Mouse (Mus musculus): ENCODE measurements around the gene Atxn1. TPM values are rescaled to one million over a fixed set of nuclear protein-coding genes. Genes with fewer than 3 reads are reported as not detected.

Gene Atxn1
- total and polyA plus RNA-seq, 2 experiments from 2014 or later = 8.6 to 44.6 TPM

DNA sequence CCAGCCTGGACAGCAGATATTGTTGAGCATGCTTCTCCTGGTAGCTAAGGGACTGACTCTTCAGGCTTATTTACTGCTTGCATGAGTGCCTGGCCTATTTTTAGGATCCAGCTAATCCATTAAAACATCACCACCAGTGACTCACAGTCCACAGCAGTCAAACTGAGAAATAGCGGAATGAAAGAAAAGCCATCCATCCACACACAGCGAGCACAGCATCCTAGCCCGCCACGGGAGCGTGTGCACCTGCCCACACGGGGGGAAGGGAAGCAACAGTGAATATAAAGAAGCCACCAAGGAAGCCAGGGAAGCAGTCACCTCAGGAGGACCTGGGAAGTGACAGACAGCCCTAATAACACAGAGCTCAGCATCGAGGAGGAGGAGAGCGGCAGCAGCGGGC, 402.8 kb downstream of the Atxn1 start:
- TF ChIP-seq CTCF (IDR thresholded peaks at IDR 0.05; ENCODE audit: low read depth) = no peak
- Histone ChIP-seq H3K27ac (no peak overlapping the region), H3K4me1 (ENCODE audit: insufficient read depth, low read length) (no peaks in the 10 kb centered on the region), H3K36me3 (ENCODE audit: insufficient read depth, low read length) (0 out of 2 replicates have a peak, but pooled peaks cover 6% of the 10 kb centered on the region), H3K4me2 (ENCODE audit: low read depth, low read length) (no peak overlapping the region), H3K9me3 (ENCODE audit: low read length) (no peaks in the 10 kb centered on the region), H3K27me3 (ENCODE audit: insufficient read depth, low read length) (no peaks in the 10 kb centered on the region), H3K9ac (replicated peaks; ENCODE audit: low read length) (no peak overlapping the region), H3K4me3 (ENCODE audit: low read length) (no peak overlapping the region)
- DNase-seq (ENCODE audit: low spot score) = no peak
- WGBS = 73% methylated on average over 9 of the region's 9 CpGs
- no peak; the same call in 1 of the 2 replicates for ATAC-seq

DNA sequence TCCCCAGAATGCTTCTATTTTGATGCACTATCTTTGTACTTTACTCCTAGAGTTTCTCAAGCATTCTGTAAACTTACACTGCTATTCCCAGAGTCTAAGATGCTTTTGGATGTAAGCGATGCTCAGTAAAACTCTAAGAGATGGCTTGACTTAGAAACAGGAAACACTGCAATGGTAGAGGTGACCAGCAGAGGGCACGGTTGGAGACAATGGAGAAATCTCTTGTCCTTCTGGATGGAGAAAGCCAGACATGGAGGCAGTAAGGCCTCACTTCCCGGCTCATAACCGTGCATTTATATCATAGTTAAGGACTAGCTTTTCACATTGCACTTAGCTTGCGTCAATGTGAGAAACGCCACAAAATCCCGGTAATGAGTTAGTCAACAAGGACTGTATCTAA, 404.3 kb downstream of the Atxn1 start:
- no peaks in the 10 kb centered on the region for H3K9me3 ChIP-seq (ENCODE audit: low read length)
- H3K27me3 ChIP-seq (ENCODE audit: insufficient read depth, low read length) = no peaks in the 10 kb centered on the region
- DNase-seq (ENCODE audit: low spot score) (peak; percentile 55), ATAC-seq (no peak)
- no peaks in the 10 kb centered on the region for H3K36me3 ChIP-seq (ENCODE audit: insufficient read depth, low read length)
- WGBS = 77% methylated on average over 7 of the region's 7 CpGs
- H3K4me3 ChIP-seq (ENCODE audit: low read length) = no peak overlapping the region
- H3K4me2 ChIP-seq (ENCODE audit: low read depth, low read length) = no peak overlapping the region
- no peak overlapping the region for H3K27ac ChIP-seq
- H3K4me1 ChIP-seq (ENCODE audit: insufficient read depth, low read length) = no peaks in the 10 kb centered on the region
- TF ChIP-seq CTCF (IDR thresholded peaks at IDR 0.05; ENCODE audit: low read depth) = peak; percentile 77
- H3K9ac ChIP-seq (replicated peaks; ENCODE audit: low read length) = no peak overlapping the region

DNA sequence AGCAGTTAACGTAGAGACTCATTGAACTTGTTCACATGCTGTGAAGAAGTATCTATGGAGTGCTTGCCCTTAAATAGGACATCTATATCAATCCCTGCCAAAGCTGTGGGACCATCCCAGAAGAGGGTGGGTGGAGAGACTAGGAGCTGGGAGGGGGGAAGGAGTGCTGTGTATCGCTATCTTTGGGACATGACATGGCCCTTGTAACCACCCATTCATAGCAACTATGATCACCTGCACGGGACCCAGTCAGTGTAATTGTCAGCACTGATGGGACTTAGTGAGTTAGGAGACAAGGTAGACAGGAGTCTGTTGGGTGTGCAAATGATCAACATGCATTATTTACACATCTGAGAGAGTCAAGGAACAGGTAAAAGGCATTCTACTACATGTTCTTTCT, 405.6 kb downstream of the Atxn1 start:
- Histone ChIP-seq H3K4me2 (ENCODE audit: low read depth, low read length) (no peak overlapping the region), H3K4me1 (ENCODE audit: insufficient read depth, low read length) (no peaks in the 10 kb centered on the region)
- 87% methylated on average over 3 of the region's 3 CpGs for WGBS

GRCm38 (mm10) chr13:45558367-45558766, 406.4 kb downstream of the Atxn1 start:
- H3K9ac ChIP-seq (replicated peaks; ENCODE audit: low read length) = no peak overlapping the region
- no peak overlapping the region for H3K27ac ChIP-seq
- H3K9me3 ChIP-seq (ENCODE audit: low read length) = no peaks in the 10 kb centered on the region
- no peak for TF ChIP-seq CTCF (IDR thresholded peaks at IDR 0.05; ENCODE audit: low read depth)
- ATAC-seq (no peak), DNase-seq (ENCODE audit: low spot score) (no peak)
- no peak overlapping the region for H3K4me3 ChIP-seq (ENCODE audit: low read length)
- H3K4me2 ChIP-seq (ENCODE audit: low read depth, low read length) = no peak overlapping the region
- WGBS = 57% methylated on average over 4 of the region's 4 CpGs
- no peaks in the 10 kb centered on the region for H3K36me3 ChIP-seq (ENCODE audit: insufficient read depth, low read length)
- H3K4me1 ChIP-seq (ENCODE audit: insufficient read depth, low read length) = no peaks in the 10 kb centered on the region
- no peaks in the 10 kb centered on the region for H3K27me3 ChIP-seq (ENCODE audit: insufficient read depth, low read length)

More for the DNA sequence above, 405.6 kb downstream of the Atxn1 start:
- H3K27ac ChIP-seq = no peak overlapping the region
- no peak overlapping the region for H3K9ac ChIP-seq (replicated peaks; ENCODE audit: low read length)
- DNase-seq (ENCODE audit: low spot score) = no peak
- TF ChIP-seq CTCF (IDR thresholded peaks at IDR 0.05; ENCODE audit: low read depth) = no peak
- no peaks in the 10 kb centered on the region for H3K36me3 ChIP-seq (ENCODE audit: insufficient read depth, low read length)
- H3K9me3 ChIP-seq (ENCODE audit: low read length) = no peaks in the 10 kb centered on the region
- H3K4me3 ChIP-seq (ENCODE audit: low read length) = no peak overlapping the region
- no peaks in the 10 kb centered on the region for H3K27me3 ChIP-seq (ENCODE audit: insufficient read depth, low read length)
- no peak for ATAC-seq

DNA sequence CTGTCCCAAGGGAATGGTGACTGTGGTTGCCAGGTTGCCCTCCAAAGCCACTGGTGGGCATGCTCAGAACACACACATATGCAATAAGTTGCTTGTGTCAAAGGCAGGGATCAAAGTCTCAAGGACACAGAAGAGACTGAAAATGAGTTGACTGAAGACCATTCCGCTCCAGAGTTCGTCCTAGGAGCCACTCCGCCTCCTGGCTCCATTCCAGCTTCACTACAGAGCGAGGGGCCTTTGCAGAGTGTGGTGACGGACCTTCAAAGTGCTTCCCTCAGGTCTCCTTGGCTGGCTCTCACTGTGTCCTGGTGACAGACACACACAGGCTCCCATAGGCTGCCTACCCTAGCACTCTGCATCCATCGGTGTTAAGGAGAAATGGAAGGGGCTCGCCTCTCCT, 411.1 kb downstream of the Atxn1 start:
- H3K4me1 ChIP-seq (ENCODE audit: insufficient read depth, low read length) = no peaks in the 10 kb centered on the region
- WGBS = 35% methylated on average over 7 of the region's 7 CpGs
- ATAC-seq (0 out of 2 replicates have a peak, but pooled peaks have one; percentile 43), DNase-seq (ENCODE audit: low spot score) (peak; percentile 57)
- H3K9me3 ChIP-seq (ENCODE audit: low read length) = no peaks in the 10 kb centered on the region
- TF ChIP-seq CTCF (IDR thresholded peaks at IDR 0.05; ENCODE audit: low read depth) = no peak
- no peaks in the 10 kb centered on the region for H3K27me3 ChIP-seq (ENCODE audit: insufficient read depth, low read length)
- H3K4me2 ChIP-seq (ENCODE audit: low read depth, low read length) = no peak overlapping the region
- H3K9ac ChIP-seq (replicated peaks; ENCODE audit: low read length) = no peak overlapping the region
- H3K36me3 ChIP-seq (ENCODE audit: insufficient read depth, low read length) = no peaks in the 10 kb centered on the region
- H3K4me3 ChIP-seq (ENCODE audit: low read length) = no peak overlapping the region
- H3K27ac ChIP-seq = no peak overlapping the region

DNA sequence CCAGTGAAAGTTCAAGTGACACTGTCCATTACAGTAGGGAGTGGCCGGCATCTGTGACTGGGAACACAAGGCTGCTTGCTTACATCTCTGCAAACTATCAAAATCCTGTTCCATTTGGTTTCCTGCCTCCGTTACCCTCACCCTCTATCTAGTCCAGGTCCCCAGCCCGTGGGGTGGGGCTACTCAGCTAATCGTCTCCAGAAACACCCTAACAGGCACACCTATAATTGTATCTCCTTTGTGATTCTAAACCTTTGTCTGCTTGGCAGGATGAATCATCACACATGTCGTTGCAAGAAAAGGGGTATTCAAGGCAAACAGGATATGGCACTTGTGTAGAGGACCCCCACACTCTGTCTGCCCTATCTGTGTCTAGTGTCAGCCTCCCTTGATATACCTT, 417.3 kb downstream of the Atxn1 start:
- no peaks in the 10 kb centered on the region for H3K4me1 ChIP-seq (ENCODE audit: insufficient read depth, low read length)
- TF ChIP-seq CTCF (IDR thresholded peaks at IDR 0.05; ENCODE audit: low read depth) = no peak

DNA sequence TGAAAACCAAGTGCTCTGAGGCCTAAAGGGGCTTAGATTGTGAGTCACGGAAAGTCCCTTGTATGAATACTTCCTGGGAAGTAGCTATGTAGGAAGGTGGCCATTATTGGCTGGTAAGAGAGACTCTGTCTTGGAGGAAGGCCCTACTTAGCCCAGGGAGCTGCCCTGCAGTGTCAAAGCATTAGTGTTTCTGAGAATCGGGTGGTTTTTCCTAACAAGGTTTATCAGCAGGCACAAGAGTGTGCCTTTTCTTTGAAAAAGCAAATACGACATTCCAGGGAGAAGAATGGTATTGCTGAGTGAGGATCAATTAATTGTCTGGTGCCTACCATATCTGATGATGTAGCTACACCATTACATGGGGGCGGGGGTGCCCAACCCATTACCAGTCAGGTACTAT, 417.9 kb downstream of the Atxn1 start:
- no peak for DNase-seq (ENCODE audit: low spot score)
- H3K4me1 ChIP-seq (ENCODE audit: insufficient read depth, low read length) = no peaks in the 10 kb centered on the region
- H3K4me3 ChIP-seq (ENCODE audit: low read length) = no peak overlapping the region
- no peaks in the 10 kb centered on the region for H3K27me3 ChIP-seq (ENCODE audit: insufficient read depth, low read length)
- WGBS = 91% methylated on average over 4 of the region's 4 CpGs
- H3K9ac ChIP-seq (replicated peaks; ENCODE audit: low read length) = no peak overlapping the region
- no peaks in the 10 kb centered on the region for H3K9me3 ChIP-seq (ENCODE audit: low read length)
- no peak for ATAC-seq
- TF ChIP-seq CTCF (IDR thresholded peaks at IDR 0.05; ENCODE audit: low read depth) = no peak
- H3K36me3 ChIP-seq (ENCODE audit: insufficient read depth, low read length) = no peaks in the 10 kb centered on the region; the same call in 1 of the 2 replicates
- no peak overlapping the region for H3K4me2 ChIP-seq (ENCODE audit: low read depth, low read length)
- H3K27ac ChIP-seq = no peak overlapping the region

More for the DNA sequence above, 417.3 kb downstream of the Atxn1 start:
- ATAC-seq = no peak
- H3K9ac ChIP-seq (replicated peaks; ENCODE audit: low read length) = no peak overlapping the region
- no peak for DNase-seq (ENCODE audit: low spot score)
- H3K9me3 ChIP-seq (ENCODE audit: low read length) = no peaks in the 10 kb centered on the region
- H3K27ac ChIP-seq = no peak overlapping the region
- no peaks in the 10 kb centered on the region; the same call in 1 of the 2 replicates for H3K36me3 ChIP-seq (ENCODE audit: insufficient read depth, low read length)
- H3K27me3 ChIP-seq (ENCODE audit: insufficient read depth, low read length) = no peaks in the 10 kb centered on the region
- H3K4me2 ChIP-seq (ENCODE audit: low read depth, low read length) = no peak overlapping the region
- 75% methylated on average over 5 of the region's 5 CpGs for WGBS
- no peak overlapping the region for H3K4me3 ChIP-seq (ENCODE audit: low read length)

All from hindbrain, postnatal 0 days (tissue).